Mouse (Mus musculus): ENCODE measurements around the gene Fam219b.

- no peak for TF ChIP-seq USF1 (IDR thresholded peaks at IDR 0.05; ENCODE audit: low read depth)
- TF ChIP-seq CTCF (IDR thresholded peaks at IDR 0.05; ENCODE audit: control insufficient read depth, insufficient read depth, insufficient read length): no peak
- no peak for TF ChIP-seq MYOG (IDR thresholded peaks at IDR 0.05; ENCODE audit: control insufficient read depth, extremely low read depth, insufficient read length)
- TF ChIP-seq MYOD1 (IDR thresholded peaks at IDR 0.05; ENCODE audit: control insufficient read depth, insufficient read length, low read depth): no peak
These were observed 34.3 kb upstream of the Fam219b start for GRCm38 (mm10) chr9:57502911-57503621.

Measured in C2C12 (cell line).